Mouse (Mus musculus): ENCODE results near the gene Pdhb.
"Not testable (repeated sequence)": the region's sequence is repeated elsewhere in the genome, so short reads cannot be mapped to it uniquely, and the experiment has no call there.

Gene Pdhb

GRCm38 (mm10) chr14:8139724-8140710 lies 32.8 kb downstream of the Pdhb start:
- in situ Hi-C loops (cut with MboI, MseI), result no loop called here

GRCm38 (mm10) chr14:8135130-8135529 lies 37.7 kb downstream of the Pdhb start:
- in situ Hi-C loops (cut with MboI, MseI), result no loop called here

GRCm38 (mm10) chr14:8134234-8134633 lies 38.6 kb downstream of the Pdhb start:
- in situ Hi-C loops (cut with MboI, MseI), result no loop called here

GRCm38 (mm10) chr14:8132789-8133188 lies 40.0 kb downstream of the Pdhb start:
- in situ Hi-C loops (cut with MboI, MseI), result no loop called here

GRCm38 (mm10) chr14:8127971-8128370 lies 44.9 kb downstream of the Pdhb start:
- in situ Hi-C loops (cut with MboI, MseI), result no loop called here

- in situ Hi-C loops (cut with MboI, MseI), result no loop called here
Measured at GRCm38 (mm10) chr14:8124046-8124881, 48.6 kb downstream of the Pdhb start.

- in situ Hi-C loops (cut with MboI, MseI), result not testable (repeated sequence)
Measured at GRCm38 (mm10) chr14:8123611-8124010, 49.2 kb downstream of the Pdhb start.

GRCm38 (mm10) chr14:8123141-8123540 lies 49.7 kb downstream of the Pdhb start:
- in situ Hi-C loops (cut with MboI, MseI), result no loop called here

- in situ Hi-C loops (cut with MboI, MseI), result no loop called here
Measured at GRCm38 (mm10) chr14:8119904-8120303, 52.9 kb downstream of the Pdhb start.

GRCm38 (mm10) chr14:8119454-8119853 lies 53.4 kb downstream of the Pdhb start:
- in situ Hi-C loops (cut with MboI, MseI), result no loop called here

- in situ Hi-C loops (cut with MboI, MseI), result no loop called here
Measured at GRCm38 (mm10) chr14:8117371-8117770, 55.5 kb downstream of the Pdhb start.
